Mouse (Mus musculus) heart, adult 2 months (tissue): Measurements from ENCODE around the gene Mdga2.

Source experiments
- CTCF ChIP-seq: fragments of 200-600 bp; IDR thresholded peaks from 2 replicates; pipeline ENCODE4 v1.8.1; 2022; ENCODE audit warnings: antibody characterized with exemption, mild to moderate bottlenecking, moderate library complexity
- EP300 ChIP-seq: fragments of 200-500 bp; IDR thresholded peaks from 2 replicates; pipeline ENCODE4 v1.6.1; 2011; ENCODE audit warnings: low read depth, low read length, control low read depth; ENCODE audit not compliant: insufficient read depth
- POLR2A ChIP-seq: fragments of 200-500 bp; IDR thresholded peaks from 2 replicates; pipeline ENCODE4 v1.6.1; 2011; ENCODE audit warnings: mild to moderate bottlenecking, low read depth, low read length, control low read depth; ENCODE audit not compliant: insufficient read depth

DNA sequence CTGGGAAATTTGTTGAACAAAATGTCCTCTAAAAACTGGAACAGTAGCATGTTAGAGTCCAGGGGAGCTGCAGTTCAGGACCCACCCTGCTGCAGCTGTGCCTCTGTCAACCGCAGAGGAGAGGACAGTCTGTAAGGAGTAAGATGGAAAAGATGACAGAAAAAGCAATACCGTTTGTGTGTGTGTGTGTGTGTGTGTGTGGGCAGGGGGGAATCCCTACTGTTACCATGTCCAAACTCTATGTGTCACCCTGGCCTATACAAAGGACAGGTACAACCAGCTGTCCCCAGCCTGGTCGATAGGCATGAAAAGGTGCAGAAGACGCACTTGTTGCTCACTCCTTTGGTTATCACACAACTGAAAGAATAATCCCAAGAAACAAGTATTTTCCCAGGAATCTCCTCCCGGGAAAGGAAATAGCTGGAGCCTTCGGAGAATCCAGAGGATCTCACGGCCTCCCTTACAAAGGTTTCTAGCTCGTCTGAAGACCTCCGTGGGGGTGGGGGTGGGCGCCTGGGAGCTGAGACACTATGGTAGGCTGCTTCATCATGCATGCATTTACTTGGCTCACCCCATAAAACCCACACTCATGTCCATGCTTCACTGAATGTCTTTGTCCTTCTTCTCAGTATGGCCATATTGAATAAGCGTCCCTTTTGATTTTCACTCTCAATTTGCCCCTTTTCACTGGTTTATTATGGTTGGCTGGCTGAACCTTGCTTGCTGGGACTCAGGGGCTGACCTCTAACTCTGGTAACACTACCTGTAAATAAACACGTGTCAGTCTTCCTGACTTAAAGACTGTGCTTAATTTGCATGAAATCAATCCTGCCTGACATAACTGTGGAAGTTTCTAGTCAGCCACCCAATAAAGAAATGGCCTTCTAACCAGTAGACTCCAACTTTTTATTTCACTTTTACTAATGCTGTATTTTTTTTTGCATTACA lies 573.5 kb downstream of the Mdga2 start:
- no peak for TF ChIP-seq CTCF
- TF ChIP-seq POLR2A: no peak
- no peak for TF ChIP-seq EP300
